Mouse (Mus musculus) layer of hippocampus, adult 9-10 months (tissue): Measurements from ENCODE around the gene Ssu72.

Source experiments
- DNase-seq: peaks from one replicate; pipeline ENCODE4 v3.0.0; 2022; ENCODE audit warnings: low spot score

The Ssu72 gene

GRCm38 (mm10) chr4:155757011-155757410 lies 52.4 kb downstream of the Ssu72 start:
- DNase-seq: no peak

GRCm38 (mm10) chr4:155759862-155760612 lies 55.4 kb downstream of the Ssu72 start:
- no peak for DNase-seq

GRCm38 (mm10) chr4:155760613-155761355 lies 56.2 kb downstream of the Ssu72 start, which contains the start of gene Atad3a:
TSS of gene Atad3a (minus strand) at chr4:155761093.
- DNase-seq: peak; percentile 85

GRCm38 (mm10) chr4:155761356-155762099 lies 56.9 kb downstream of the Ssu72 start:
- DNase-seq: no peak

- no peak for DNase-seq
These were observed 57.8 kb downstream of the Ssu72 start for GRCm38 (mm10) chr4:155762357-155762756.

GRCm38 (mm10) chr4:155769496-155769879 lies 64.9 kb downstream of the Ssu72 start:
- DNase-seq: no peak

- peak; percentile 82 for DNase-seq
These were observed 65.4 kb downstream of the Ssu72 start for GRCm38 (mm10) chr4:155769880-155770512.

- no peak for DNase-seq
These were observed 66.0 kb downstream of the Ssu72 start for GRCm38 (mm10) chr4:155770626-155771025.

- DNase-seq: no peak
These were observed 67.1 kb downstream of the Ssu72 start for GRCm38 (mm10) chr4:155771706-155772105.

- no peak for DNase-seq
These were observed 68.2 kb downstream of the Ssu72 start for GRCm38 (mm10) chr4:155772786-155773185.

GRCm38 (mm10) chr4:155773335-155774078 lies 68.9 kb downstream of the Ssu72 start:
- no peak for DNase-seq

- no peak for DNase-seq
These were observed 69.7 kb downstream of the Ssu72 start, which contains the start of gene Vwa1 for GRCm38 (mm10) chr4:155774280-155774754. TSS of gene Vwa1 (minus strand) at chr4:155774698.

- DNase-seq: no peak
These were observed 70.6 kb downstream of the Ssu72 start for GRCm38 (mm10) chr4:155774971-155775740.

GRCm38 (mm10) chr4:155775855-155776254 lies 71.3 kb downstream of the Ssu72 start:
- no peak for DNase-seq

GRCm38 (mm10) chr4:155776704-155777335 lies 72.2 kb downstream of the Ssu72 start:
- no peak for DNase-seq

- DNase-seq: no peak
These were observed 73.2 kb downstream of the Ssu72 start for GRCm38 (mm10) chr4:155777816-155778215.

- DNase-seq: no peak
These were observed 74.9 kb downstream of the Ssu72 start for GRCm38 (mm10) chr4:155779498-155779897.

GRCm38 (mm10) chr4:155780895-155781294 lies 76.3 kb downstream of the Ssu72 start:
- no peak for DNase-seq
